Mouse (Mus musculus): ENCODE data around the gene Tppp3. TPM values are rescaled to one million over a fixed set of nuclear protein-coding genes. Genes with fewer than 3 reads are reported as not detected.

Gene Tppp3
- 239 and 296 TPM in 2 replicates for polyA plus RNA-seq (2015; fragmentation: Nextera tagmentation; extraction: Ambion mirVana)

DNA sequence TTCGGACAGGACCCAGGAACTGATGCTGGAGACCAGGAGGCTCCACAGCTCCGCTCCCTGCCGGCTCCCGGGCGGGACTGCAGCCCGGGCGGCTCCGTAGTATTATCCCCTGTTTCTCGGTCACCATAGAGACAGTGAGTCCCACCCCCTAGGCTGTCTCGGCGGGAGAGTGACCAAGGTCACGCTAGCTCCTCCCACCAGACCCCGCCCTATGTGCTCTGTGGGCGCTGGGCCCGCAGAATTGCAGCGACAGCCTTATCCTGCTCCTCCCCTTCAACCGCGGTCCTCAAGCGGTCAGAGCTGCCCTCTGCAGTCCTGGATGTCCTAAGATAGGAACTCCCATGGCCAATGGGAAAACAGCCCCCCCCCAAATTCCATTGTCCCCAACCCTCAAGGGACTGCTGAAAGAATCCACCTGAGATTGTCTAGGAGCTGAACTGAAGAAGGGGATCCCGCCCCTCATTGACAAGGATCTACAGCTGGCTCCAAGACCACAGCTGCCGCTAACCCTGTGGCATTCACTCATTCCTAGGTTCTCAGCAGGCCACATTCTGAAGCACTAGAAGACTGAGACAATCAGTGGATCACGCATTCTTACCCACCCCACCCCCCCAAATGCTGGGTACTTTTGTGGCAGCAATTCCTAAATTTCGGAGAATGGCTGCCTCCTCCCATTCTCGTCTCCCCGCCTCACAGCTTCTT lies at the start of gene Tppp3:
TSS of gene Tppp3 (minus strand) at position 213 of the 702 bp plus-strand sequence.
- H3K36me3 ChIP-seq, result peaks cover 12% of the 10 kb centered on the region; the same call in 1 of the 2 replicates
- H3K9ac ChIP-seq, result peak within 1 kb of the TSS; percentile 67
- peak within 1 kb of the TSS; percentile 39 for H3K4me3 ChIP-seq
- WGBS, result 4% methylated on average over 25 of the region's 25 CpGs
- peak; percentile 87 for ATAC-seq (ENCODE audit: low read depth)
- peak within 1 kb of the TSS; percentile 86 for H3K27ac ChIP-seq (replicated peaks)
- H3K4me2 ChIP-seq, result peak within 1 kb of the TSS; percentile 61
- peaks cover 15% of the 10 kb centered on the region; the same call in 1 of the 2 replicates for H3K27me3 ChIP-seq
- H3K4me1 ChIP-seq (replicated peaks), result peaks cover 89% of the 10 kb centered on the region
- H3K9me3 ChIP-seq, result no peaks in the 10 kb centered on the region

DNA sequence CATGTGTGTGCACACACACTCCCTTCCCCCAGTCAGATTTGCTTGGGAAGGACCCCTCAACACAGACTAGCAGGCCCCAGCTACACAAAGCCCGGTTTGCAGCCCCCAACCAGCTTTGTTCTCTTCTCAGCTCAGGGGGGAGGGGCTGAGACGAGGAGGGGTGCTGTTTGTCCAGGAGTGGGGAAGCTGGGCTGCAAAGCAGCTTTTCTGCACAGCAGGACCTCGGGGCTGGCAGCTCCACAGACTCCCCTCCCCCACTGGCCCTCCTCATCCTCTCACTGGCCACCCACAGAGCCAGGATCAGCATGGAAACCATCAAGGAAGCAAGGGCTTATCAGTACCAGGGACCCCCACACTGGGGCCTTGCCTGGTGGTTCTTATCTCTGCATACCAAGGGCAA lies 49.7 kb upstream of the Tppp3 start:
- ATAC-seq (ENCODE audit: low read depth), result no peak
- H3K36me3 ChIP-seq, result peaks cover 49% of the 10 kb centered on the region
- H3K9me3 ChIP-seq, result no peaks in the 10 kb centered on the region
- peak overlapping the region; percentile 32 for H3K9ac ChIP-seq
- no peak overlapping the region for H3K4me3 ChIP-seq
- WGBS, result 0% methylated on average over 3 of the region's 3 CpGs
- peak overlapping the region; percentile 68 for H3K27ac ChIP-seq (replicated peaks)
- peaks cover 52% of the 10 kb centered on the region for H3K4me1 ChIP-seq (replicated peaks)
- peak overlapping the region; percentile 24 for H3K4me2 ChIP-seq
- H3K27me3 ChIP-seq, result peaks cover 15% of the 10 kb centered on the region

DNA sequence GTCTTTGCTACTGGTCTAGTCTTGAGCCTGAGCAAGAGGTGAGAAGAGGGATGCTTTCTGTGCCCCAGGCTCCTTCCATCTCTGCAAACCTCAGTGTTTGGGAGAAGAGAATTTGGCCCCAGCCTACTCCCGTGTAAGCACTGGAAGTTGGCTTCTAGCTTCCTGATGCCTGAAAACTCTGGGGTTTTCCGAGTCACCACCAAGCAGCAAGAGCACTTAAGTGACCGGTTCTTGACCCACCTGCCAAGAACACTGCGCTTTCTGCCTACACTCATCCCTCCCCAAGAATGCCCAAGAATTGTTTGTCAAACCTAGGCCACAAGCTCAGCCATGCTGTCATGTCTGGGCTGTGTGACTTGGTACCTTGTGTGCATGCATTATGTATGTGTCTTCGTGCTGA lies 49.2 kb upstream of the Tppp3 start:
- Histone ChIP-seq H3K4me3 (0 out of 2 replicates have a peak overlapping the region, but pooled peaks have one; percentile 54), H3K4me2 (peak overlapping the region; percentile 92), H3K27ac (replicated peaks) (peak overlapping the region; percentile 76), H3K4me1 (replicated peaks) (peaks cover 55% of the 10 kb centered on the region), H3K36me3 (peaks cover 44% of the 10 kb centered on the region), H3K27me3 (peaks cover 15% of the 10 kb centered on the region), H3K9me3 (no peaks in the 10 kb centered on the region), H3K9ac (peak overlapping the region; percentile 32)
- 34% methylated on average over 5 of the region's 5 CpGs for WGBS
- no peak for ATAC-seq (ENCODE audit: low read depth)

DNA sequence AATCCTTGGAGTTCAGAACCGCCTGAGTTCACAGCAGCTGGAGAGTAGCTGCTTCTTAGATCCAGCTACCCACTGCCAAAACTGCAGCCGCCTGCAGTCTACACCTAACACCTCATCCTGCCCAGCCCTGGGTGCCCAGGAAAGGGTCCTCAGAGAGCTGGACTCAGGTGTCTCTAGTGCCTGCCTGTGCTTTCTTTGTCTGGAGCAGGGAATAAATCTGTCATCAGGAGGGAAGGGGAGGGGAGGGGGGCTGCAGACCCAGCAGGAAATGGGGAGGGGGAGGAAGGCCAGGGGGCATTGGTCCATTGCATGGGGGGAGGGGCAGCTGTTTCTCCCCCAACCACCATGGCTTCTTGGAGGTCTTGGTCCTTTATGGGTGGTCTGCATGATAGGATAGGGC lies 48.3 kb upstream of the Tppp3 start:
- Histone ChIP-seq H3K9ac (peak overlapping the region; percentile 79), H3K9me3 (no peaks in the 10 kb centered on the region), H3K36me3 (peaks cover 35% of the 10 kb centered on the region), H3K27me3 (peaks cover 15% of the 10 kb centered on the region), H3K4me3 (peak overlapping the region; percentile 54), H3K4me2 (peak overlapping the region; percentile 92), H3K4me1 (replicated peaks) (peaks cover 55% of the 10 kb centered on the region), H3K27ac (replicated peaks) (peak overlapping the region; percentile 76; the same call in 1 of the 2 replicates)
- ATAC-seq (ENCODE audit: low read depth), result no peak
- WGBS, result 6% methylated on average over 2 of the region's 2 CpGs

DNA sequence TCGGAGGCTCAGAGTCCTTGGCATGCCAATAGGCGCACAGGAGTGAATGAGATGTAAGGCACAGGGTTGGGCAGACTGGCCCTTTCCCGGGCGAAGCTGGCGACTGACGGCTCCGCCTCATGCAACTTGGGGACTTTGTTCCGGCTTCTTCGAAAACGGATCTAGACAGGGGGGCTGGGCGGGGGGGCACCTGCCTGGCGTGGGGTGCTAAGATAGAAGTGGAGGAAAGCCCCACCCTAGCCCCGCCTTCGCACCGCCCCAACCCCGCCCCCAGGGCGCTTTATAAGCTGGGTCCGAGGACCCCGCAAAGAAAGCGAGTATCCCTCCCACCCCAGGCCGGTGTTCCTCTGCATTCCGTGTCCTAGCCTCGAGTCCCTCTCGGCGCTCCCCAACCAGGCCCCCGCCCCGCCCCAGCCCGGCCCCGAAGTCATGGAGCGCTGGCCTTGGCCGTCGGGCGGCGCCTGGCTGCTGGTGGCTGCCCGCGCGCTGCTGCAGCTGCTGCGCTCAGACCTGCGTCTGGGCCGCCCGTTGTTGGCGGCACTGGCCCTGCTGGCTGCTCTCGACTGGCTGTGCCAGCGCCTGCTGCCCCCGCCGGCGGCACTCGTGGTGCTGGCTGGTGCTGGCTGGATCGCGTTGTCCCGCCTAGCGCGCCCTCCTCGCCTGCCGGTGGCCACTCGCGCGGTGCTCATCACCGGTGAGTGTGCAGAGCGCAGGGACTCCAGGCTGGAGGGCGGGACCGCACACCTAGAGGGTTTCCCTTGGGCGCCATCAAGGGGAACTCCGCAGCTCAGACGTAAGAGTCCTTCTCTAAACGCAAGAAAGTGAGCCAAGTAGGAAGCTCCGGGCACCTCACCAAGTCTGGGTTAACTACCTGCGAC lies 47.3 kb upstream of the Tppp3 start, which contains the start of gene Hsd11b2:
TSS of gene Hsd11b2 (plus strand) at position 320 of the 878 bp plus-strand sequence.
- H3K4me3 ChIP-seq, result peak within 1 kb of the TSS; percentile 54
- H3K36me3 ChIP-seq, result peaks cover 27% of the 10 kb centered on the region
- H3K9me3 ChIP-seq, result no peaks in the 10 kb centered on the region
- H3K4me2 ChIP-seq, result peak within 1 kb of the TSS; percentile 92
- peaks cover 15% of the 10 kb centered on the region for H3K27me3 ChIP-seq
- peak within 1 kb of the TSS; percentile 79 for H3K9ac ChIP-seq
- ATAC-seq (ENCODE audit: low read depth), result peak; percentile 54
- H3K4me1 ChIP-seq (replicated peaks), result peaks cover 55% of the 10 kb centered on the region
- WGBS, result under 1% methylated on average over 68 of the region's 68 CpGs
- peak within 1 kb of the TSS; percentile 76 for H3K27ac ChIP-seq (replicated peaks)

DNA sequence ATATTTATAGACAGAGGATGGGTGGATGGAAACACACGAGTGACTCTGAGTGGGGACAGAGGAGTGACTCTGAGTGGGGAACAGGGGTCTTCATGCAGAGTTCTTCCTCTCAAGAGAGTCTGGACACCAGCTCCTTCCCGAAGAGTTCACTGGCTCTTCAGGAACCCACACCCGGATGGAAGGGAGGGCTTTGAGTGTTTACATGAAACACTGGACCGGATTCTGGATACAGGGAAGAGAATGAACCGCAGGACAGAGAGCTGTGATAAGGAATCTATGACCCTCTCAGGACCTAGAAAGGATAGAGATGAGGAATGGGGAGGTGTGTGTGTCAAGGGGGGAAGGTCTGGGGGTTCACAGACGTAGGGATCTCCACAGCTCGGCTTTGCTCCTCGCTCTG lies 46.0 kb upstream of the Tppp3 start:
- H3K4me3 ChIP-seq, result no peak overlapping the region
- H3K36me3 ChIP-seq, result peaks cover 14% of the 10 kb centered on the region
- no peaks in the 10 kb centered on the region for H3K9me3 ChIP-seq
- ATAC-seq (ENCODE audit: low read depth), result no peak
- H3K4me2 ChIP-seq, result no peak overlapping the region
- WGBS, result 49% methylated on average over 8 of the region's 8 CpGs
- peaks cover 55% of the 10 kb centered on the region for H3K4me1 ChIP-seq (replicated peaks)
- H3K27ac ChIP-seq (replicated peaks), result no peak overlapping the region
- H3K9ac ChIP-seq, result no peak overlapping the region
- peaks cover 15% of the 10 kb centered on the region for H3K27me3 ChIP-seq

DNA sequence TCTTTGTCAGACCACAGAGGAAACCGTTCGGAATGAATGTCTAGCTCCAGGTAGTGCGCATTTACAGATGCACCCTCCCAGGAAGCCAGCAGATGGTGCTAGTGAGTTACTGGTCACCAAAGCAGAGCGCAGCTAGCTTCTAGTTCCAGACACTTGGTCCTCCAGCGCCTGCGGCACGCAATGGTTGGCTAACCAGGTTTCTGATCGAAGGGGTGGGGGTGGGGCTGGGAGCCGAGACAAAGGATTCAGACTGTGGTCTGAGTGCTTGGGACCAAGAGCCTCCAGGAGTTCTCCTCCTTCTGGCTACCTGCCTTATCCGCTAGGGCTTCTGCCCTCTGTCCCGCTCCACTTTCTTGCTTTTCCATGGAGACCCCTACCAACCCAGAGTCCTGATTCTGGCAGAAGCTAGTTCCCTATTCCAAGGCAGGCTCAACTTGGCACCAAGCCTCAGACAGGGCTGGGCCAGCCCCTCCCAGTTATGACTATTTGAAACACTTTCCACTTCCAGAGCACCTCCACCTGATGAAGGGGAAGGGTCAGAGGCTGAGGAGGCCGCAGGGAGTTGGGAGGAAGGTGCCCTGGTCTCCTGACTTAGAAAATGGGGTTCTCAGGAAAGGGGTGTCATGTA lies 44.8 kb upstream of the Tppp3 start:
- Histone ChIP-seq H3K27me3 (peaks cover 15% of the 10 kb centered on the region), H3K4me2 (peak overlapping the region; percentile 47), H3K4me1 (replicated peaks) (peaks cover 49% of the 10 kb centered on the region), H3K9me3 (no peaks in the 10 kb centered on the region), H3K27ac (replicated peaks) (no peak overlapping the region), H3K36me3 (0 out of 2 replicates have a peak, but pooled peaks cover 2% of the 10 kb centered on the region), H3K4me3 (0 out of 2 replicates have a peak overlapping the region, but pooled peaks have one; percentile 5), H3K9ac (peak overlapping the region; percentile 55)
- 11% methylated on average over 12 of the region's 12 CpGs for WGBS
- peak; percentile 40 for ATAC-seq (ENCODE audit: low read depth)

DNA sequence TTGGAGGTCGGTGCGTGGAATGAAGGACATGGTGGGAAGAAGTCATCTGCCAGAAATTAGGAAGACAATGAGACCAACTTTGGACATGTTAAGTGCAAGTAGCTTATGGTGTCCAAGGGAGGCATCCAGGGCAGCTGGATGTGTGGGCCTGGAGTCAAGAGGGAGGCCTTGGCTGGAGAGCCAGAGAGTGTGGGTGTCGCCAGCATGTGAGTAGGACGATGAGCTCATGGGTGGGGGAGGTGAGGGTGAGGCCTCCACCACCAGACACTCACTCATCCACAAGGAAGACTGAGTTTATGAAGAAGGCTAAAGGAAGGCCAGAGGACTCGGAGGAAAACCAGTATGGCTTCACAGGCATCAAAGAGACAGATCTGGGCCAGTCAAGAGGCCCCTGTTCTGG lies 43.3 kb upstream of the Tppp3 start:
- Histone ChIP-seq H3K4me2 (no peak overlapping the region), H3K9ac (no peak overlapping the region), H3K4me1 (replicated peaks) (peaks cover 41% of the 10 kb centered on the region), H3K9me3 (no peaks in the 10 kb centered on the region), H3K27ac (replicated peaks) (no peak overlapping the region), H3K4me3 (no peak overlapping the region), H3K27me3 (peaks cover 15% of the 10 kb centered on the region), H3K36me3 (no peaks in the 10 kb centered on the region)
- 90% methylated on average over 5 of the region's 5 CpGs for WGBS
- ATAC-seq (ENCODE audit: low read depth), result no peak

DNA sequence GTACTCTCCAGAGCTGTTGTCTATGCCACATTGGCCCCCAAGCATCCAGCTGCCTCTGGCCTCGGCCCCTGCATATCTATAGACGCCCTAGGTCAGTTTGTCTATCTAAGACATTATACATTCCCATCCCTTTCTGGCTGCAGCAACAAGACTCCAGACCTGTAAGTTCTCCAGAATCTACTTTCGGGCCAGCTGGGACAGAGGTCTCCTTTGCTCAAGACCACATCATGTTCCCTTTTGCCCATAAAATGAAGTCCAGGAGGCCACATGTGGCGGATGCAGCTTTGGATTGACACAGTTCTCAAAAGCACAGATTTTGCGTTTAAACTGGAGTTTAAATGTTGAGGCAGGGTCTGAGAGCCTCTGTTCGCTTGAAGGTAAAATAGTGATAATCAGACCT lies 42.9 kb upstream of the Tppp3 start:
- no peaks in the 10 kb centered on the region for H3K36me3 ChIP-seq
- H3K27me3 ChIP-seq, result peaks cover 15% of the 10 kb centered on the region
- 92% methylated on average over 6 of the region's 6 CpGs for WGBS
- no peak for ATAC-seq (ENCODE audit: low read depth)
- H3K4me3 ChIP-seq, result no peak overlapping the region
- H3K4me1 ChIP-seq (replicated peaks), result peaks cover 41% of the 10 kb centered on the region
- no peak overlapping the region for H3K27ac ChIP-seq (replicated peaks)
- H3K9ac ChIP-seq, result no peak overlapping the region
- H3K9me3 ChIP-seq, result no peaks in the 10 kb centered on the region
- H3K4me2 ChIP-seq, result no peak overlapping the region

DNA sequence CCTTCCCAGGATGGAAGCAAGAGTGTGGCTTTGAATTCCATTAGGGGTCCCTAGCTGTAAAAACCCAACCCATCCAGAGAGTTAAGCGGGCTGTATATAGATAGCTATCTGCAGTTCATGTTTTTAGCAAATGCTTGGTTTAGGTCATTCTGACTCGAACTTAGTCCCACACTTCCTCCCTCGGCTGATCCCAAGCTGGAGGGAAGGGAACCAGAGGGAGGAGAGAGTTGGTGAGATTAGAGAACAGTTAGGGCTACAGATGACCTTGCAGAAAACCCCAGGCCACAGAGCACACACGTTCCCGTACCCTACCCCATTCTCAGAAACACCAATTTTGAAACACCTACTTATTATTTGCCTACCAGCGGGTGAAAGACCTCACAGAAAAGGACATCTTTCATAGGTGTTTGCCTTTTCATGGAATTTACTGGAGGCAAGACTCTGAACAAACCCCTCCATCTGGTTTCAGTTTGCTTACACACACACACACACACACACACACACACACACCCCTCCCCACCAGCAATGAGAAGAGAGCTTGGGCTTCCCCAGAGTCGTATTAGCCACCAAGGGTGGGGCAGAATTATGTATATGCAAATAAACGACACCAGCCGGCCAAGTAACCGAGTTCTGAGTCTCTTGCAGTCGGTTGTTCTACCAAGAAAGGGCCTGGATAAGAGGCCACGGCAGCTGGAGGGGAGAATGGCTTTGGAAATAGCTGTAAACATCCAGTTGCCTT lies 38.8 kb upstream of the Tppp3 start:
- no peak for ATAC-seq (ENCODE audit: low read depth)
- H3K9ac ChIP-seq, result no peak overlapping the region
- no peaks in the 10 kb centered on the region for H3K9me3 ChIP-seq
- no peak overlapping the region for H3K27ac ChIP-seq (replicated peaks)
- H3K4me2 ChIP-seq, result no peak overlapping the region
- peaks cover 20% of the 10 kb centered on the region for H3K4me1 ChIP-seq (replicated peaks)
- WGBS, result 52% methylated on average over 12 of the region's 12 CpGs
- no peaks in the 10 kb centered on the region for H3K27me3 ChIP-seq
- no peaks in the 10 kb centered on the region for H3K36me3 ChIP-seq
- H3K4me3 ChIP-seq, result no peak overlapping the region

DNA sequence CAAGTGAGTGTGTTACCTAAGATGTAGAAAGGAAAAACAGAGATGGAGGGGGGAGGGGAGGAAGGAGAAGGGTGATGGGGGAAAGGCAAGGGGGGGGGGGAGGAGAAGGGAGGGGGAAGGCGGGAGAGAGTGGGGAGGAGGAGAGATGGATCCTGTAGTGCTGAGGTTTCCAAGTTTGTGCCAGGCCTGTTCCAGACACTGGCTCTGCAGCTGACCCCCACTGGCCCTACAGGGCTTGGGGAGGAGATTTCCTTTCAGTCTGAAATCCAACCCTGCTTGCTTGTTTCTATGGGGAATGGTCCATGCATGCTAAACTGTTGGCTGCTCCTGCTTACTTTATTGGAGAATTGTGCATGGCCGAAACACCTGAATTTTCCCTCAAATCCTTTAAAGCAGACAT lies 37.4 kb upstream of the Tppp3 start:
- Histone ChIP-seq H3K4me3 (no peak overlapping the region), H3K36me3 (no peaks in the 10 kb centered on the region), H3K4me1 (replicated peaks) (peaks cover 20% of the 10 kb centered on the region), H3K4me2 (no peak overlapping the region), H3K9ac (no peak overlapping the region), H3K9me3 (no peaks in the 10 kb centered on the region), H3K27ac (replicated peaks) (no peak overlapping the region), H3K27me3 (no peaks in the 10 kb centered on the region)
- 79% methylated on average over 1 of the region's 2 CpGs for WGBS
- no peak for ATAC-seq (ENCODE audit: low read depth)
